Mouse (Mus musculus) forebrain, embryonic 13.5 days (tissue): ENCODE measurements at regions not wholly inside any gene's neighbourhood (a gene's known extent, or its start where the extent isn't known, plus 50 kb on each side); places are given as distances from the start of the nearest gene placed in this dataset.

Experiments used
- ATAC-seq: fragments of 200-750 bp; cut with Nextera tagmentation; 2 replicates; pipeline ENCODE4 v1.8.0; 2017
- H3K27ac ChIP-seq: fragments of 300-500 bp; sonication (generic); 2 replicates; pipeline ENCODE4 v1.5.1; 2015; ENCODE audit warnings: inconsistent platforms, mild to moderate bottlenecking, moderate library complexity
- H3K27me3 ChIP-seq: fragments of 300-500 bp; sonication (generic); 2 replicates; pipeline ENCODE4 v1.6.1; 2015; ENCODE audit warnings: mild to moderate bottlenecking, inconsistent platforms
- H3K36me3 ChIP-seq: fragments of 300-500 bp; sonication (generic); 2 replicates; pipeline ENCODE4 v1.6.1; 2015; ENCODE audit warnings: mild to moderate bottlenecking, inconsistent platforms; ENCODE audit not compliant: poor library complexity, severe bottlenecking
- H3K4me1 ChIP-seq: fragments of 300-500 bp; sonication (generic); 2 replicates; pipeline ENCODE4 v1.6.1; 2015; ENCODE audit warnings: inconsistent platforms
- H3K4me2 ChIP-seq: fragments of 300-500 bp; sonication (generic); 2 replicates; pipeline ENCODE4 v1.6.1; 2015; ENCODE audit warnings: inconsistent platforms, mild to moderate bottlenecking, moderate library complexity
- H3K4me3 ChIP-seq: fragments of 300-500 bp; sonication (generic); 2 replicates; pipeline ENCODE4 v1.5.1; 2015; ENCODE audit warnings: mild to moderate bottlenecking, inconsistent platforms
- H3K9ac ChIP-seq: fragments of 300-500 bp; sonication (generic); 2 replicates; pipeline ENCODE4 v1.6.1; 2015; ENCODE audit warnings: mild to moderate bottlenecking, inconsistent platforms
- H3K9me3 ChIP-seq: fragments of 300-500 bp; sonication (generic); replicated peaks from 2 replicates; pipeline ENCODE4 v1.6.1; 2016; ENCODE audit warnings: inconsistent platforms
- WGBS: fragments of 180-500 bp; shearing (Covaris S2); methylation state at CpG from one replicate; pipeline ENCODE4 v1.1.7; 2015; 5-methylcytosine and 5-hydroxymethylcytosine counted together

GRCm38 (mm10) chr15:62457051-62457664 is 1387.8 kb downstream of the Gsdmc2 start:
- H3K36me3 ChIP-seq: no peaks in the 10 kb centered on the region
- no peaks in the 10 kb centered on the region for H3K27me3 ChIP-seq
- H3K4me2 ChIP-seq: no peak overlapping the region
- H3K27ac ChIP-seq: no peak overlapping the region
- peaks cover under 1% of the 10 kb centered on the region; the same call in 1 of the 2 replicates for H3K4me1 ChIP-seq
- no peak overlapping the region for H3K9ac ChIP-seq
- WGBS: 66% methylated on average over 4 of the region's 4 CpGs
- ATAC-seq: no peak
- H3K4me3 ChIP-seq: no peak overlapping the region
- H3K9me3 ChIP-seq: no peaks in the 10 kb centered on the region

GRCm38 (mm10) chr15:62456020-62456419 is 1389.0 kb downstream of the Gsdmc2 start:
- no peaks in the 10 kb centered on the region for H3K4me1 ChIP-seq
- H3K36me3 ChIP-seq: no peaks in the 10 kb centered on the region
- 63% methylated on average over 1 of the region's 1 CpGs for WGBS
- H3K4me3 ChIP-seq: no peak overlapping the region
- no peak overlapping the region for H3K27ac ChIP-seq
- H3K27me3 ChIP-seq: no peaks in the 10 kb centered on the region
- no peak for ATAC-seq
- no peak overlapping the region for H3K4me2 ChIP-seq
- H3K9ac ChIP-seq: no peak overlapping the region
- H3K9me3 ChIP-seq: no peaks in the 10 kb centered on the region

GRCm38 (mm10) chr15:62448116-62448515 is 1396.9 kb downstream of the Gsdmc2 start:
- no peak overlapping the region for H3K4me2 ChIP-seq
- no peak overlapping the region for H3K27ac ChIP-seq
- no peaks in the 10 kb centered on the region for H3K9me3 ChIP-seq
- no peak overlapping the region for H3K9ac ChIP-seq
- H3K27me3 ChIP-seq: no peaks in the 10 kb centered on the region
- WGBS: 86% methylated on average over 3 of the region's 3 CpGs
- H3K4me3 ChIP-seq: no peak overlapping the region
- H3K4me1 ChIP-seq: no peaks in the 10 kb centered on the region
- no peaks in the 10 kb centered on the region for H3K36me3 ChIP-seq
- ATAC-seq: no peak

- Histone ChIP-seq H3K27ac (no peak overlapping the region), H3K9ac (no peak overlapping the region), H3K27me3 (no peaks in the 10 kb centered on the region), H3K36me3 (no peaks in the 10 kb centered on the region), H3K4me2 (no peak overlapping the region), H3K4me3 (no peak overlapping the region), H3K9me3 (no peaks in the 10 kb centered on the region), H3K4me1 (no peaks in the 10 kb centered on the region)
- WGBS: 84% methylated on average over 5 of the region's 5 CpGs
- ATAC-seq: no peak
Measured at GRCm38 (mm10) chr15:62439211-62439610, 1405.8 kb downstream of the Gsdmc2 start.

- Histone ChIP-seq H3K4me3 (no peak overlapping the region), H3K36me3 (no peaks in the 10 kb centered on the region), H3K9me3 (no peaks in the 10 kb centered on the region), H3K4me1 (no peaks in the 10 kb centered on the region), H3K9ac (no peak overlapping the region), H3K27ac (no peak overlapping the region), H3K27me3 (no peaks in the 10 kb centered on the region), H3K4me2 (no peak overlapping the region)
- 91% methylated on average over 5 of the region's 5 CpGs for WGBS
- no peak for ATAC-seq
Measured at GRCm38 (mm10) chr15:62436631-62437030, 1408.3 kb downstream of the Gsdmc2 start.

- ATAC-seq: no peak
- Histone ChIP-seq H3K27ac (no peak overlapping the region), H3K36me3 (no peaks in the 10 kb centered on the region), H3K27me3 (no peaks in the 10 kb centered on the region), H3K4me3 (no peak overlapping the region), H3K9ac (no peak overlapping the region), H3K9me3 (no peaks in the 10 kb centered on the region), H3K4me1 (no peaks in the 10 kb centered on the region), H3K4me2 (no peak overlapping the region)
- 95% methylated on average over 4 of the region's 4 CpGs for WGBS
Measured at GRCm38 (mm10) chr15:62435141-62435680, 1409.8 kb downstream of the Gsdmc2 start.

- no peak for ATAC-seq
- H3K4me3 ChIP-seq: no peak overlapping the region
- 91% methylated on average over 1 of the region's 1 CpGs for WGBS
Measured at GRCm38 (mm10) chr15:62432742-62433245, 1412.2 kb downstream of the Gsdmc2 start.

GRCm38 (mm10) chr15:62431150-62431678 is 1413.8 kb downstream of the Gsdmc2 start:
- Histone ChIP-seq H3K4me3 (no peak overlapping the region), H3K27me3 (no peaks in the 10 kb centered on the region), H3K9me3 (no peaks in the 10 kb centered on the region), H3K27ac (no peak overlapping the region), H3K4me1 (no peaks in the 10 kb centered on the region), H3K9ac (no peak overlapping the region), H3K4me2 (no peak overlapping the region), H3K36me3 (no peaks in the 10 kb centered on the region)
- 91% methylated on average over 1 of the region's 1 CpGs for WGBS
- no peak for ATAC-seq

More at GRCm38 (mm10) chr15:62432742-62433245, 1412.2 kb downstream of the Gsdmc2 start:
- H3K4me1 ChIP-seq: no peaks in the 10 kb centered on the region
- no peak overlapping the region for H3K27ac ChIP-seq
- H3K9me3 ChIP-seq: no peaks in the 10 kb centered on the region
- H3K9ac ChIP-seq: no peak overlapping the region
- H3K27me3 ChIP-seq: no peaks in the 10 kb centered on the region
- no peaks in the 10 kb centered on the region for H3K36me3 ChIP-seq
- no peak overlapping the region for H3K4me2 ChIP-seq

GRCm38 (mm10) chr15:62422995-62423394 is 1422.0 kb downstream of the Gsdmc2 start:
- WGBS: 59% methylated on average over 5 of the region's 5 CpGs
- no peaks in the 10 kb centered on the region for H3K9me3 ChIP-seq
- H3K27me3 ChIP-seq: no peaks in the 10 kb centered on the region
- no peak overlapping the region for H3K4me2 ChIP-seq
- no peak overlapping the region for H3K27ac ChIP-seq
- H3K36me3 ChIP-seq: no peaks in the 10 kb centered on the region
- H3K4me3 ChIP-seq: no peak overlapping the region
- ATAC-seq: no peak
- peaks cover 8% of the 10 kb centered on the region; the same call in 1 of the 2 replicates for H3K4me1 ChIP-seq
- no peak overlapping the region for H3K9ac ChIP-seq

- H3K4me1 ChIP-seq: peaks cover 8% of the 10 kb centered on the region; the same call in 1 of the 2 replicates
- no peak overlapping the region for H3K9ac ChIP-seq
- no peaks in the 10 kb centered on the region for H3K27me3 ChIP-seq
- H3K4me2 ChIP-seq: no peak overlapping the region
- no peak overlapping the region for H3K27ac ChIP-seq
- no peak overlapping the region for H3K4me3 ChIP-seq
- H3K9me3 ChIP-seq: no peaks in the 10 kb centered on the region
- no peaks in the 10 kb centered on the region for H3K36me3 ChIP-seq
- 49% methylated on average over 7 of the region's 7 CpGs for WGBS
- ATAC-seq: peak; percentile 96
Measured at GRCm38 (mm10) chr15:62421073-62421851, 1423.7 kb downstream of the Gsdmc2 start.

GRCm38 (mm10) chr15:62416691-62417090 is 1428.3 kb downstream of the Gsdmc2 start:
- Histone ChIP-seq H3K4me3 (no peak overlapping the region), H3K4me2 (no peak overlapping the region), H3K36me3 (no peaks in the 10 kb centered on the region), H3K9ac (no peak overlapping the region), H3K27me3 (no peaks in the 10 kb centered on the region), H3K27ac (no peak overlapping the region), H3K4me1 (peaks cover 8% of the 10 kb centered on the region; the same call in 1 of the 2 replicates), H3K9me3 (no peaks in the 10 kb centered on the region)
- ATAC-seq: no peak

GRCm38 (mm10) chr15:62413694-62414093 is 1431.3 kb downstream of the Gsdmc2 start:
- Histone ChIP-seq H3K4me1 (no peaks in the 10 kb centered on the region), H3K27me3 (no peaks in the 10 kb centered on the region), H3K9me3 (0 out of 2 replicates have a peak, but pooled peaks cover 2% of the 10 kb centered on the region), H3K9ac (no peak overlapping the region), H3K27ac (no peak overlapping the region), H3K4me2 (no peak overlapping the region), H3K4me3 (no peak overlapping the region), H3K36me3 (no peaks in the 10 kb centered on the region)
- 96% methylated on average over 2 of the region's 2 CpGs for WGBS
- no peak for ATAC-seq
